Mouse (Mus musculus) urinary bladder, postnatal 10 days (tissue): ENCODE results near the gene Gm2974.
"Not testable (repeated sequence)": the region's sequence is repeated elsewhere in the genome, so short reads cannot be mapped to it uniquely, and the experiment has no call there.

Experiments used
- DNase-seq: peaks from one replicate; pipeline ENCODE4 v3.0.0; 2022; ENCODE audit warnings: low spot score

The Gm2974 gene

DNA sequence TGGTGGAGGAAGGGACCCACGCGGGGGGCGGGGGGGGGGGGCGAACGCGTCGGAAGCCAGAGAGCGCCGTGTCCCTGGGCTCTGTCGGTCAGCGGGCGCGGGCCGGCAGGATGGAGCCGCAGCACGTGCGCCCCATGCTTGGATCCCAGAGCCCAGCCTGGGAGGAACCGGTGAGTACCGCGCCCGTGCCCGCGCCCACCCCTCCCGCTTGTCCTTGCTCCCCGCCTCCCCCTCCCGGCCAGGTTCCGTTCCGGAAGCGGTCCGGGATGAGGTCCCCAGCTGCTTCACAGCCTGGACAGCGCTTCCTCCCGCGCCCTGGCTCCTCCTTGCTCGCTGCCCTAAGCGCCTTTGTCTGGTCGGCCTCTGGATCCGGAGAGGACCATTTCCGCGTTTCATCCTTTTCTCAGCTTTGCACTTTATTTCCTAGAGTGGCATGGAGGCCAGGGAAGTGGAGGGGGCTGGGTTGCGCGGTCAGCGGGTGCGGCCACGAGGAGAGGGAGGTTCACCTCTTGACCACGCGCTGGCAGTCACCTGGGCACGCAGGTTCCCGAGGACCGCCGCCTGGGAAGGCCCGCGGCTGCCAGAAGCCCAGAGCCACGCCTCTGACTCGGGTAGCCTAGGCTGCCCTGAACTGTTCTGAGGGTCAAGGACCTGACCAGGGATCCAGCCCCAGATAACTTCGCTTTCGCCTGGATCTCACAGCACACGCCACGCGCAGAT is at the start of gene Gm2974:
Gm2974 (plus strand) TSS at position 86 of the 720 bp plus-strand sequence.
- not testable (repeated sequence) for DNase-seq

DNA sequence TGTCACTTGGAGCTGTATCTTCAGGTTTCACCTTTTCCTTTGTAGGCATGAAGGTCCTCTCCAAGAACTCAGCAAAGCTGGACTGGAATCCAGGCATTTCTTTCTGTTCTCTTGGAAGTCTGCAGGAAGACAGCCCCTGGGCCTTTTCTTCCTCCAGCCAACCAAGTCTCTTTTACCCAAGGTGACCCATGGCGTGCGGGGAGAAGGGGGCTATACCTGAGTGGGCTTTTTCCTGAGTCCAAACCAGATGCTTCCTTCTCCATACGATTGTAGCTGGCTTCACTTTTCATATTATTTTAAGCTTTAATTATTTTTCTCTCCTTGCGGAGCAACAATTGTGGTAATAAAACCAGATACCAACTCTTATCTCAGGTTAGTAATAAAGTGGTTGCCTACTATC is 40.7 kb upstream of the Gm2974 start:
- DNase-seq, result peak; percentile 6

DNA sequence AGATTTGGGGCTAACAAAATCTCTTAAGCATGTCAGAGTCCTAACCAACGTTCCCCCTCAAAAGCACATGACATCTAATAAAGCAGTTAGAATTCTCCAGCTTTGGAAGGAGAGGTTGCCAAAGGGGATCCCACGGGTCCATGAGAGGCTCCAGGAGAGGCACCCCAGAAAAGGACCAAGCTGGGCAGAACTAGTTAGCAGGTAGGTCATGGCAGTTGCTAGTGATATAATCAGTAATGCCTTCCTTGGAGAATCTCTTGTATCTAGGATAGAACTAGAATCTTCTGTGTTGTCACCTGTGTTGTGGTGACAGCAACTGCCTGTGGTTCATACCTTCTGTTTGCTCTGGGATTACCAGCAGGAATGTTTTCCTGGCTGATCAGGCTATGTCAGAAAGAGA is 17.6 kb upstream of the Gm2974 start, which contains the start of gene Gm3127:
Gm3127 (plus strand) TSS at position 301 of the 400 bp plus-strand sequence.
- DNase-seq, result not testable (repeated sequence)

DNA sequence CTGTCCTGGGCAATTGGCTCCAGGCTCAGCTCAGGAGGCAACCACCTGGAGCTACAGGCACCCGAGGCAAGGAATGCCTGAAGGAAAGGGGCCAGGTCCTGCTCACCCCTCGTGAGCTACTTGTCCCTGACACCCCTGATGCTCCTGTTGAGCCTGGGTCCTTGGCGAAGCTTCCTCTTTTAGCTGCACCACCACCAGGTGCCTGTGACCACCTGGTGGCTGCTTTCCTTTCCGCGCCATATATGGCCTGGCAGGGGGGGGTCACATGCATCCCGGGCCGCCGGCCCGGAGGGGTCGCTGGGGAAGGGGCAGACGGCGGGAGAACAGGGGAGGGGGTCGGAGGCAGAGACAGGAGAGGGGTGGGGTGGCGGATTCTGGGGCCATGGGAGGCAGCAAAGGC is 346 bp upstream of the Gm2974 start:
- not testable (repeated sequence) for DNase-seq

DNA sequence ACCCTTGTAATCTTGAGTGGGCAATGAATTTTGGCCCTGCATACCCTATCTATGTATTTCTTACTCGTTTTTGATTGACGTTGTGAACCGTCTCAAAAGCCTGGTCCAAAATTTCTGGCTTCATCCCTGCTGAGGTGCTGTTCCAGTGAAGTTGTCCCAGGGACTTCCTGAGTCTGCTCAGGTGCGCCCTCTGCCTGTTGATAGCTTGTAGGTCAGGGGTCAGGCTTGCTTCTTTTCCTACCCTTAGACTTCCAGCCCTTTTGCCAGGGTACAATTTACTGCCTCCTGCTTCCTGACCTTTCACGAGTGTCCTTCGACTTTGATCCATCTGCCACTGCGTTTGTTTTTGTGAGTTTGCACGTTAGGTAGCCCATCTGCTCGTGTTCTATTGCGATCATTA is 999 bp downstream of the Gm2974 start:
- not testable (repeated sequence) for DNase-seq

DNA sequence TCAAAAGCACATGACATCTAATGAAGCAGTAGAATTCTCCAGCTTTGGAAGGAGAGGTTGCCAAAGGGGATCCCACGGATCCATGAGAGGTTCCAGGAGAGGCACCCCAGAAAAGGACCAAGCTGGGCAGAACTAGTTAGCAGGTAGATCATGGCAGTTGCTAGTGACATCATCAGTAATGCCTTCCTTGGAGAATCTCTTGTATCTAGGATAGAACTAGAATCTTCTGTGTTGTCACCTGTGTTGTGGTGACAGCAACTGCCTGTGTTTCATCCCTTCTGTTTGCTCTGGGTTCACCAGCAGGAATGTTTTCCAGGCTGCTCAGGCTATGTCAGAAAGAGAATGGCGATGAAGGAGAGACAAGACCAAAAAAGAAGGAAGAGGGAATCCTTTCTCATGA is 67.0 kb downstream of the Gm2974 start, which contains the start of gene Gm3138:
Gm3138 (plus strand) TSS at position 301 of the 400 bp plus-strand sequence.
- not testable (repeated sequence) for DNase-seq
